Mouse (Mus musculus) cerebellum, postnatal 14 days (tissue): ENCODE measurements around the gene Usp29.
"Not testable (repeated sequence)": the region's sequence is repeated elsewhere in the genome, so short reads cannot be mapped to it uniquely, and the experiment has no call there.

Experiments
- DNase-seq, 2 experiments: peaks; one replicate each; pipeline ENCODE4 v3.0.0; 2021; ENCODE audit warnings: mixed read lengths in 2 of 2

Gene Usp29

DNA sequence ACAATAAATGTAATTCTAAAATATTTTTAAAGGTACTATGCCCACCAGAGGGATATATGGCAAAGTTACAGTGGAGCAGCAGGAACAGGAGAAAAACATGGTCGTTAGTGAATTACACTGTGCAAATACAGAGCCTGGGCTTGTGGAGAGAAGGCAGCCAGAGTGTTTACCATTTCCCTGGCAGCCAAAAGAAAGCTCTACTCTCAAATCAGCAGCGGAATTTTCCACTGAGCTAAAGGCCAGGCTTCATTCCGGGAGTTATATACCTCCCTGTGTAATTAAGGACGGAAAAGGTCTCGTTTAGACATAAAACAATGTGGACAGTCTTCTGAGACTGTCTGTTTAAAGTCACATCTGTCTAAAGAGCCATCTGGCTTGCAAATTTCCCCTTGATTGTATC lies 204.4 kb downstream of the Usp29 start:
- no peak for DNase-seq

DNA sequence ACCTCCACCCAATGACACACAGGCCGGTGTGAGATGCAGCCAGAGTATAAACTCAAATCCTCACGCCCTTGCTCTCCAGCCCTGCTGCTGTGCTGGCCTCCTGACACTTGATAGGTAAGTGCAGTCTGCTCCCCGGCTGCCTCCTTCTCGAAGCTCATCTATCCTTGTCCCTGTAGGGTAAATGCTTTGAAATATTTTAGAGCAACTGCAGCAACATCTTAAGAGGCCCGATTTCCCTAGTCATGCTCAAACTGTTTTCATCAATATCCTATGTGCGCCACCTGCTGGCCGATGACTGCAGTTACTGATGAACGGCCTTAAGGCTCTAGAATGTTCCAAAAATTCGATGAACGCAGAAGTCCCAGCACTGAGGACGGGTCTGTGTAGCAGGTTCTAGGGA lies 206.7 kb downstream of the Usp29 start:
- peak; percentile 88 to 91 for DNase-seq

DNA sequence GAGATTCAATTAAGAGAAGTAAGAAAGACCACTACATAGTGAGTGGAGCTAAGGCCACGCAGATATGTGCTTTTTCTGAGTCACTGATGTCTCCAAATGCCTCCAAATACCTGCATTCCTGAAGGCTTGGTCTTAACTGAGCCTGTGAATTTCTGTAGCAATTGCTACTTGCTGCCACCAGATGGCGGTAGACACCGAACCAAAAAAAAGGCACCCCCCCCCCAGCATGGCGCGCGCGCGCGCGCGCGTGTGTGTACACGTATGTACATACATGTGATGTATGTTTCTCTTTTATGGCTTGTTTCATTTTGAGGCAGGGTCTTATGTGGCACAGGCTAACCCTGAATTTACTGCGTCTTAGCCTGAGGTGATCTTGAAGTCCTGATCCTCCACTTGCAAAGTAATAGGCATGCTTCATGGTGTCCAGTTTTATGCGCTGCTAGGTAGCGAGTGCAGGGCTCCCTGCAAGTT lies 210.4 kb downstream of the Usp29 start:
- DNase-seq: peak; percentile 34 to 47

DNA sequence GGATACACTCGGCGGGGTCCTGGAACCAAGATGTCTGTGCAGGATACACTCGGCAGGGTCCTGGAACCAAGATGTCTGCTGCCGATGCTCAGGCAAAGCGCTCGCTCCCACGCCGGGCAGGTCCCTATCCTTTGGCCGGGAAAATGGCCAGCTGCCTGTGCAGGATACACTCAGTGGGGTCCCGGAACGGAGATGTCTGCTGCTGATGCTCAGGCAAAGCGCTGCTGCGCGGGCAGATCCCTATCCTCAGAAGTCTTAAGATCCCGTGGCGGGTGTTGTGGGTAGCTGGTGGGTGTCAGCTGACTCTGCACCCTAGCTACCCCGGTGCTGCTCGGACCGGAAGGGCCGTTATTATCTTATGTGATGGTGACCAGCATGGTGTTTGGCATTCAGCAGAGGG lies 217.7 kb downstream of the Usp29 start:
- peak; percentile 47 to 59 for DNase-seq

DNA sequence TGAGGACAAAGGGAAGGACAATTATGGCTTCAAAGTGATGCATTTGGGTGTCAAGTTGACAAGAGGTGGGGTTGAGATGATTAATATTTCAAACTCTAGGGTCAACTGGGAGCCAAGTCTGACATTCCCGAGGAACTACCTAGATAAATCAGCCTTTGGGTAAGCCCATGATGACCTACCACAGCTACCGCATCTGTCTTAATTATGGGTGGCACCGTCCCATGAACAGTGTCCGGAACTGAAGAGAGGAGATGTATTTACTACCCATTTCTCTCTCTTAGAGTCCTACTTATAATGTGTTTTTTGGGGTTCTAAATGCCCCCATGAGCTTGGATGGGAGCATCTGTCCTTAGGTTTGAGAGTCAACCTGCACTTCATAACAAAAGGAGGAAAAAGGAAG lies 226.2 kb downstream of the Usp29 start:
- DNase-seq: no peak

DNA sequence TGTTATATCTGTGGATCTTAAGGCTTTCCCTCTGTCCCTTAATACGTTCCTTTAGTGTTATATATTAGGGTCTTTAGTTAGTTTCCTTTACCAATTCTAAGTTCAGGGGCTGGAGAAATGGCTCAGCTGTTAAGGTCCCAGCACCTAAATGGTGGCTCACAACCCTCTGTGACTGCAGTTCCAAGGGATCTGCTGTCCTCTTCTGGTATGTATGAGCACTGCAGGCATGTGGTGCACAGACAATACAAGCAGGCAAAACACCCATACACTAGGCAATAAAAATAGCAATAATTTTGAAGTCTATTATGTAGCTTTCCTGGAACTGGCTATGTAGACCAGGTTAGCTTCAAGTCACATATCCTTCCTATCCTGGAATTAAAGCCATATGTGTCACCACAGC lies 228.2 kb downstream of the Usp29 start:
- DNase-seq: no peak

DNA sequence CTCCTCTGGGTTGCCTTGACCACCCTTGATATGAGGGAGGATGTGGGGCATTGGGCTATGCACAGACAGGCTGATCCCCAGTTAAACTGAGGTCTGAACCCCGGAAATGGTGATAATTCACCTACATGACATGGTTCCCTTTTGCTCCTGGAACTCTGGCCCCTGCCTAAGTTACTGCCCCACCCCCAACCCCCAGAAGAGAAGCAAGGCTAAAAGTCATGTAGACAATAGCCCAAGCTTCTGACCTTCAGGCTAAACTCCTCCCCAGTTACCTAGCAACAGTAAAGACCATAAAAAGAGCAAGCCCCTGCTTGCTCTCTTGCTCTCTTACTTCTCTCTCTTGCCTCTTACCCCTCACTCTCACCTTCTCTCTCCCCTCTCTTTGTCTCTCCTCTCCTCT lies 243.2 kb downstream of the Usp29 start:
- DNase-seq: no peak

DNA sequence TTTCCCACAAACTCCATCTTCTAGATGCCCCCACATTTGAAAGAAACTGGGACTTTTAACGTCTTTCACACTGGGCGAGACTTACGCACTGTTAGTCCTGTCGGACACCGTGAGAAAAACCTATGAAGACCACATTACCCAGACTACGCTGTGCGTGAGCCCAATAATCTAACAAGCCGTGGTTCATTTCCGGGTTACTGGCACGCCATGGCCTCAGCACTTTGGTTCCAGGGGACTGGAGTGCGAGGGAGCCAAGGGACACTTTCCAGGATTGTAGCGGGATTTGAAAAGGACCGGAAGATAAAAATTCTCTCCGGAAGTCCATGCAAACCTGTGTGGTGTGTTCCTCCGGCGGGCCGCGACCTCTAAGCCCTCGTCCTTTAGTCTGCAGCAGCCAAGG lies 246.5 kb downstream of the Usp29 start:
- no peak for DNase-seq

DNA sequence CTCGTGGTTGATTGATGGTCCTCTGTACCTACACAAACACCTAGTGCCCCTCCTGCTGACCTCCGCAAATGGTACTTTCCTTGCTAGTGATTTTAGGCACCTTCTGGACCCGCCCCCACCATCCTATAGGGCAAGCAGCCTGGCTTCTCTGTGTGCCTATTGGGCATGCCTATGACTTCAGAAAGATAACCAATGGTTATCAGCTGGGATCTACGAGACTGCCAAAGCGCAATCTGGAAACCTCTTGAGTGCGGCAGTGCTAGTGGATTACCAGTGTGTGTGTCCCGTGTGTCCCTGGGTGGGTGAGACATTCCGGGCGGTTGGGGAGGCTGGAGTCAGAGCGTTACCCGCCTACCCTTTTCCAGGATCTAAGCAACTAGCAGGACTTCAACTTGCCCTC lies 264.9 kb downstream of the Usp29 start, which contains the start of gene Aurkc:
Gene Aurkc (plus strand): TSS at position 50 of the 400 bp plus-strand sequence.
- not testable (repeated sequence) for DNase-seq

DNA sequence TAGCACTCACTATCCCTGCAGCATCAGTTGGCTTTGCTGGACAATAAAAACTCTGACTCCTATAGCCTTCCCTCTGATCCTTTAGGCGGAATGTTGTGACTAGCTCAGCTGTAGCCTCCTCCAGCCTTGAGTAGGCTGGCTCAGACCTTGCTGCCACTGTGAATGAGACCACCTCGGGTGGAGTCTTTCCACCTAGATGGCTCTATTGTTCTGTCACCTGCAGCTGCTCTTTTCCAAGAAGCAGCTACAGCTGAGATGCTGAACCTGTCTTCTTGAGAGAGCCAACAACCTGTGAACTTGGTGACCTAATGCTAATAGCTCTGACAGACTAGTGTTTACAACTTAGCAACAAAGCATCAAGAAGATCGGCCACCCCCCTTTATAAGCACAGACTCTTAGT lies 268.5 kb downstream of the Usp29 start:
- DNase-seq: not testable (repeated sequence)

DNA sequence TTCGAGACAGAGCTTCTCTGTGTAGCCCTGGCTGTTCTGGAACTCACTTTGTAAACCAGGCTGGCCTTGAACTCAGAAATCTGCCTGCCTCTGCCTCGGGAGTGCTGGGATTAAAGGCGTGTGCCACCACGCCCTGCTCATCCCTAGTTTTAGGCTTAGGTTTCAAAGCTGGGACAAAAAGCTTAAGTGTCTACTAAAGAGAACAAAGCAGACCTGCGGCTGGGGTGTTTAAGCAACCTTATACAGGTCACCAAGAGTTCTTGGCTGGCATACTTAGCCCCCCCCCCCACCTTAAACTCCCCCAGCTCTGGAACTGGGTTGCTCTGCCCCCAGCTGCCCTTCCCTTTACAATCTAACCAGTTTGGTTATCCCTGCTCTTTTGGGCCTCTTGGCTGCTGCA lies 275.1 kb downstream of the Usp29 start:
- not testable (repeated sequence) for DNase-seq
